Mouse (Mus musculus): Measurements from ENCODE around the gene Ndufa3.

The Ndufa3 gene

DNA sequence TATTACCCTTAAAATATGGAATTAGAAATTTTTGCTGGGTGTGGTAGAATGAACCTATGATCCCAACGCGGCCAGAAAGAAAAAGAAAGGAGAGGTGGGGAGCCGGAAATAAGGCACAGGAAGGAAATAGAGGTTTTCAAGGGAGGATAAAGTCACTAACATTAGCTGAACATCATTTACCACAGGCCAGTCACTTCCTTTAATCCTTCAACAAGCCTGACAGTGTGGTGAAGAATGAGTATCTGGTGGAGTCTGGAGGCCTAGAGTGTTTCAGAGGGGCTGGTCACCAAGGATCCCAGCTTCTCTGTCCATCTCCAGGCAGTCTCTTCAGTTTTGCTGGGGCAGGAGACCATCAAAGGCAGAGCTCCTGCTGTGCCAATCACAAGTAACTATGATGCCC lies 6.7 kb upstream of the Ndufa3 start:
- no peak for DNase-seq (ENCODE audit: low spot score)

DNA sequence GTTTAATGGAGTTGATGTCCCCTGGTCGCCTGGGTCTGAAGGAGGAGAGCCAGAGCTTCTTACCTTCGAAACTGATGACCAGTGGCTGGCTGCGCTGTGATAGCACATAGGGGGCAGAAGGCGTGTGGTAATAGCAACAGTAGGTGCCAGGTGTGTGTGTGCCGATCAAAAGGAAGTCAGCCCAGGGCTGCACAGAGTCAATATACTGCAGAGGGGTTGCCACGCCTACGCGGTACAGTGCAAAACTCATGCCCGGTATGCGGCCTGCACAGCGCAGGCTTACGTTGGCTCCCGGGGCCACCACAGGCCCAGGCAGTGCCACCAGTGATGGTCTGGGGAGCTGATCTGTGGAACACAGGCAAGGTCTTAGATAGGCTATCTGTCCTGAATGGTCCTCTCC lies 6.2 kb upstream of the Ndufa3 start:
- no peak for DNase-seq (ENCODE audit: low spot score)

DNA sequence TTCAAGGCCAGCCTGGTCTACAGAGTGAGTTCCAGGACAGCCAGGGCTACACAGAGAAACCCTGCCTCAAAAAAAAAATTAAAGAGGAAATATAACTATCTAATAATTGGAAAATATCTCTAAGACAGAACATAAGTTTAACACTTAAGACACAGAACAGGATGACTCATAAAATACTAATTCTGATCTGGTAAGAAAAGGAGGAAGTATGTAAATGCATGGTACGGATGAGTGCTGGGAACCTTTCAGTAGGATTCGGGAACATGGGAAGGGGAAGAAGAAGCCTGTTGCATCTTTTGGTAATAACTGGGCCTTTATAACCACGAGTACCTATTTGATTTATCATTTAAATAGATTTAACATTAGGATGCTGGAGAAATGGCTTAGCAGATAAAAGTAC lies 3.2 kb upstream of the Ndufa3 start:
- no peak for DNase-seq (ENCODE audit: low spot score)

DNA sequence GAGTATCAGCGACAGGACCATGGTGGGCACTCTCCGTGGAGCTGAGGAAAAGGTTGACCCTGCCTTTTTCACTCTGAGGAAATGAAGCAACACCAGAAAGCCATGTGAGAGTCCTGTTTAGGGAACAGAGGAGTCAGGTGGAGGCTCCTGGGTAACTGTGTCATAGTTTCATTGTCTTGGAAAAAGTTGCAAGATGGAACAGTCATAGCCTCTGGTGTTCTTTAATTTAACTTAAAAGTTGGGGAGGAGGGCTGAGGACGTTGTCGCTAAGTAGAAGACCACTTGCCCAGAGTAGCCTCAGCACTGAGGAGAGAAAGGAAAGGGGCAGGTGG lies 1.1 kb upstream of the Ndufa3 start, which contains the start of gene Oscar:
Oscar (minus strand) TSS at position 101 of the 332 bp plus-strand sequence.
- DNase-seq (ENCODE audit: low spot score): no peak

DNA sequence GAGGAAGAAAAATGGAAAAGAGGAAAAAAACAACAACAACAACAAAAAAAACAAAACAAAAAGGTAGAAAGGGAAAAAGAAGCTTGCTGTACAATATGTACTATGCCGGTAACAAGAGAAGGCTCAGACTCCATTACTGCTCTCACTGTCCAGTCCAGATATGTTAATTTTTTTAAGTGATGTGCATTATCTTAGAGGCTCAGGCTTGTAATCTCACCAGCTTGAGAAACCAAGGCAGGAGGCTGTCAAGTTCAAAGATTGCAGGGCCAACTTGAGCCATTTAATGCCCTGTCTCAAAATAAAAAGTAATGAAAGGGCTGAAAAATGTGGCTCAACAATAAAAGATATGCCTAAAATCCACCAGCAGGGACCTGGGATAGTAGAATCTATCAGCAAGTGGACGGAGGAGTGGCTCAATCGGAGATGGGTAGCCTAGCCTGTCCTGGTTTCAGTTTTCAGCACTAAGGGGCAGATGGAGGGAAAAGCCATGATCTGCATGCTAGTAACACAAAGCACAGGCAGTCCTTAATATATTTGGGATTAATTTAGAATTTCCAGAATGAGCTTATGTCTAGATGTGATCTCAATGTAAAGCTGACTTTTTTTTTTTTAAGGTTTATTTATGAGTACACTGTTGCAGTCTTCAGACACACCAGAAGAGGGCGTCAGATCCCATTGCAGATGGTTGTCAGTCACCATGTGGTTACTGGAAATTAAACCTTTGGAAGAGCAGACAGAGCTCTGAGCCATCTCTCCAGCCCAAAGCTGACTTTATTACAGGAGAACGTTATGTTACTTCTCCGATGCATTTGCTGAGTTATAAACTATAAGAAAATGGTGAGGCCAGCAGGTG lies 558 bp upstream of the Ndufa3 start:
- no peak for DNase-seq (ENCODE audit: low spot score)

DNA sequence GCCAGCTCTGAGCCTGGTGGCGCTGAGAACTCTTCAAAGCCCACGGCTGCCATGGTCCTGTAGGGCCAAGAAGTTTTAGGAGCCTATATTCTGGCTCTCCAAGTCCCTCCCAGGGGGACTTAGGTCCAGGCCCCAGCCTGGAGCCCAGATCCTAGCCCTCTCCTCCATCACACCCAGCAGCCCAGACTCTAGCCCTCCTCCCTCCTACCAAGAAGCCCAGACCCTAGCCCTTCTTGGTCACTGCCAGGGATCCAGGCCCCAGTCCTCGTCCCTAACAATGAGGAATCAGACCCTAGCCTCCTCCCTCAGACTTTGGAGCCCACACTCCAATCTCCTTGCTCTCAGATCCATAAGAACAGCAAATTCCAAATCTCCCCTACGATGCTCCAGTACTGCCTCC lies 11.9 kb downstream of the Ndufa3 start:
- no peak for DNase-seq (ENCODE audit: low spot score)

DNA sequence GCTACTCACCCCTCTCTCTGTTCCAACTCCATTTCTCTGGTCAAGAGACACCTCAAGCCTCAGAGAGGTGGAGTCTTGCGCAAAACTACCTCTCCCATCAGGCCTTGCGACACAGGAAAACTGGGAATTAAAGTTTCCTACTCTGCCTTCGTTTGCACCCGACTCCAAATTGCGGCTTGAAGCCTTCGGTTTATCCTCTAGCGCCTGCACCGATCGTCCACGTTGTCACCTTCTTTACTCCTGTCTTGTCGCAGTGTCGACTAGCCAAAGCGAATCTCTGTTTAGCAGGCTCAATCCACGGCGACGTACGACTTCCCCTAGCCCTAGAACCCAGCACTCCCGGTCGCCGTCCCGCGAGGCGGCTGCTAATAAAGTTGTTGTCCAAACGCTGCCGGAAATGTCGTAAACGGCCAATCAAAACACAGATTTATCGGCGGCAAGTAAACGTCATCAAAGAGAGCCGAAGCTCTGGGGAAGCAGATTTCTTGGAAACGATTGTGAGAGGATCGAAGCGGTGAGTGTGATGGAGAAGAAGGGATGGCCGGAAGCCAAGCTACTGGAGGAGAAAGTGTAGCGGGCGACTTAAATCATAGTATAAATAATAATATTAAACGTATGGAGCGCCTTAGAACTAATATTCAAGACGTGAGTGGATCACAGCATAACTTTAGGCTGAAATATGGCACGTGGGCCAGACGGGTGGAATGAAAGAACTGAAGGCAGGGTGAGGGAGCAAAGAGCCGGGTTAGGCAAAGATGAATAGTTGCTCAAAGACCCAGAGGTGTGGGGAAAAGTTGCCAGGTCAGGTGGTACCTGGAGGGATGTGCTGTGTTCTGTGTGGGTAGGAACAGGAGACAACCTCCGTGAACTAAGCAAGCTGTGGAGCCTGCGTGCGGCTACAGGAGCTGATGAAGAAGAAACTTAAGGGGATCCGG lies 12.6 kb downstream of the Ndufa3 start, which contains the start of the genes Tfpt and Prpf31:
Tfpt (minus strand) TSS at position 387 of the 935 bp plus-strand sequence.
Prpf31 (plus strand) TSS at position 443 of the 935 bp plus-strand sequence.
- peak; percentile 88 for DNase-seq (ENCODE audit: low spot score)

DNA sequence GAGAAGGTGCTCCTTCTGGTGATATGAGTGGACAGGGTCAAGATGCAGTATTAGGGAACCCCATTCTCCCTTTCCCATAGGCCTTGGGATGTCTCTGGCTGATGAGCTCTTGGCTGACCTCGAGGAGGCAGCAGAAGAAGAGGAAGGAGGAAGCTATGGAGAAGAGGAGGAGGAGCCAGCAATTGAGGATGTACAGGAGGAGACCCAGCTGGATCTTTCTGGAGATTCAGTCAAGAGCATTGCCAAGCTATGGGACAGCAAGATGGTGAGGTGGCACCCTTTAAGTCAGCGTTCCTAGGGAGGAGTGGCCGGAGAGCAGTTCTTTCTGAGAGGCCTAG lies 13.3 kb downstream of the Ndufa3 start:
- no peak for DNase-seq (ENCODE audit: low spot score)

DNA sequence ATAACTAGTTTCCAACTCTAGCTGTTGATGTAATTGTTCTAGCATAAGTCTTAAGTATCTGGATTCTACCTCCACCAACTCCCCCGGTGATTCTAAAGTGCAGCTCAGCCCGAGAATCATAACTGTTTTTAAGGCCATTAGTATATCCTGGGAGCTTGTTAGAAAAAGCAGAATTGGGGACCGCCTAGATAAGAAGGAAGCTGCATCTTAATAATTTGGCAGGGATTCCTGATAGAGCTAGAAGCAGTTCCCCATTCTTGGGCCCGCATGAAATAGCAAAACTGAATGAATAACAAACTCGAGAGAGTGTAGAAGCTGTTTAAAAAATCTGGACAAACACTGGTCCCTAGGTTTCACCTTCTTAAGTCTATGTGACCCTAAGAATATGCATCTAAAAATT lies 26.2 kb downstream of the Ndufa3 start:
- DNase-seq (ENCODE audit: low spot score): no peak

DNA sequence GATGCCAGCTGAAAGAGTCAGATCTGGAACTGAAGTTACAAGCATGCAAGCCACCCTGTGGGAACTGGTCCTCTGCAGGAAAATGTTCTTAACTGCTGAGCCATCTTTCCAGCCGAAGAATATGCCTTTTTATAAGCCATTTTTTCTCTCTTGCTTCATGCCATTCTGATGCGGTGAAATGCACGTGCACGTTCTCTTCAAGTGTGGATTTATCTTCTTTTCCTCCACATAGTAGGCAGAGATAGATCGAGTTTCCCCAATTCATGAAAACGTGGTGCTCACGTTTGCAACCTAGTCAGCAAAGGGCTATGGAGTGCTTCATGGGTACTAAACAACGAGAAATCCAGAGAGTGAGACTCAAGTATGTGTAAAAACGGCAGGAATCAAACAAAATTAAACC lies 26.7 kb downstream of the Ndufa3 start:
- no peak for DNase-seq (ENCODE audit: low spot score)

DNA sequence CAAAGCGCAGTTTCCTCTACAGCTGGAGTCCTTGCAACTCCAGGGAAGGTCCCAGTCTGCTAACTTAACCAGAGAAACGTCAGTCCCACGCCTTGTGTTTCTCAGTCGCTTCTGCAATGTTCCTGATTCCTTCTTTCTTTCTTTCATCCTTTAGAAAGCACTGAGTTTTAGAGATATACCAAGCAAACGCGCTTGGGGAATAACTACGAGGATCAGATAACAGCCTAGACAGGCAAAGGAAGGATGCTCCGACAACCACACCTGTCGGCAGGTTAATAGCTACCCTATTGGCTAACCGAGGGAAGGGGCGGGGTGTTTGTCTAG lies 27.1 kb downstream of the Ndufa3 start:
- DNase-seq (ENCODE audit: low spot score): peak; percentile 82

DNA sequence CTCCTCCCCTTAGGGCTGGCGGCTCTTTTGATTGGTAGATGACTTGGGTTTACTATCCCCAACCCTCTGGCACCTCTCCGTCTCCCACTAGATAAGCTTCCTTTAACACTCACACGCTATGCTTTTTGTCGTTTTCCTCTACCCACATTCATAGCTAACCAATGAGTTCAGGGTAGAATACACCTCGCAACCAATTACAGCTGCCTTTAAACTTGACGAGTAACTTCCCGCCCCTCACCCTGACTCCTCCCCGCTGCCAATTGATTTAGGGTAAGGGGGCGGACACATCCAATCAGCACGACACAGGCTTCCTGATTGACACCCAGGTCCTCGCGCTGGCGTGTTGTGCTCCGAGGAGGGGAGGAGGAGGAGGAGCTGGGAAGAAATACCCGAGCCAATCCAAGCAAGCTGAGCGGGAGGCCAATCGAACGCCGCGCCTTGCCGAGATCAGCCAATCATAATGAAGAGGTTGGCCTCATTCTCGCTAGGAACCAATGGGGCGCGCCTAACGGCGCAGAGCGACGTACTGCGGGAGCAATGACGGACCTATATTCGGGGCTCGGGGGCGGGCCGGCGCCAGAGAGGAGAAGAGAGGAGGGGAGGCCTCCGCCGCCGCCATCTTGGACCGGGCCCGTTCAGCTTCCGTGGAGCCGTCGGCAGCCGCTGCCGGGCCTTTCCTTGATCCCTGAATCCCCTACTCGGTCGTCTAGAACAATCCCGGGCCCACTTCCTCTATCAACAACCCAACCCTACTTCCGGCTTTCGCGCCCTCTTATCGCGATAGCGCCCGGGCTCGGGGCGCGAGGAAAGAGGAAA lies 27.7 kb downstream of the Ndufa3 start, which contains the start of gene Cnot3:
Cnot3 (plus strand) TSS at position 597 of the 816 bp plus-strand sequence.
- peak; percentile 96 for DNase-seq (ENCODE audit: low spot score)

DNA sequence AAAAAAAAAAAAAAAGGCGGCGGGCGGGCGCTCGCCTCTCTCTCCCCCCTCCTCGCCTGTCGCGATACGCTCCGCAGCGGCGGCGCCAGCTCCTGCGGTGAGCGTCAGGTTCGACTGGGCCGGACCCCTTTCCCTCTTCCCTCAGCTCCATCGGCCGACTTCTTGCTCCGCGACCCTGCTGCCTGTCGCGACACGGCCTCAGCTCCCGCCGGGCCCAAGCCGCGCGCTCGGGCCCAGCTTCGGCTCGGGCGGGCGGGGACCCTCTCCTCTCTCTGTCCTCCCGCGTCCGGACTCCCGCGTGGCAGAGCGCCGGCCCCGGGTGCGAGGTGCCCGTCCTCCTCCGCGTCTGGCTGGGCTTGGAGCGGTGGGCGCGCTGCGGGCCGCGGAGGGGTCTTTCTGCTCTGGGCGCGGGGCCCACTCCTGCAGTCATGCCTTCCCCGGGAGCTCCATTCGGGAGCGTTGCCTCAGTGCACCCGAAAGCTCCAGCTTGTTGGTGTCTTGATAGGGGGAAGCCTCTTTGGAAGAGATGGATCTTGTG lies 28.4 kb downstream of the Ndufa3 start:
- no peak for DNase-seq (ENCODE audit: low spot score)

DNA sequence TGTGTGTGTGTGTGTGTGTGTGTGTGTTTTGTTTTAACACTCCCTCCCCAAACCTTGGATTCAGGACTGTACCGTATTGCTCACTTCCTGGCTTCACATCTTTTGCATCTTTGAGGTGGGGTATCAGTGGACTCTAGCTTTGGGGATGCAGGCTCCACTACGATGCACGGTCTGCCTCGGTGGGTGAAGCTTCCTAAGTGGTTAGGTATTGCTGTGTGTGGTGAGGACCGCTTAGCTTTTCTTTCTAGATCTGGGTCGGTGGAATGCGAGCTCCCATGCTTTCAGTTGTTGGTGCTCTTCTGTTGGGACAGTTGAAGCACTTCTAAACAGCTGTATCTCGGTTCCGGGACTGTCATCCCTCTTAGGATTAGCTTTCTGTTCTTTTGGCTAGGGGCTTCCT lies 29.0 kb downstream of the Ndufa3 start:
- no peak for DNase-seq (ENCODE audit: low spot score)

DNA sequence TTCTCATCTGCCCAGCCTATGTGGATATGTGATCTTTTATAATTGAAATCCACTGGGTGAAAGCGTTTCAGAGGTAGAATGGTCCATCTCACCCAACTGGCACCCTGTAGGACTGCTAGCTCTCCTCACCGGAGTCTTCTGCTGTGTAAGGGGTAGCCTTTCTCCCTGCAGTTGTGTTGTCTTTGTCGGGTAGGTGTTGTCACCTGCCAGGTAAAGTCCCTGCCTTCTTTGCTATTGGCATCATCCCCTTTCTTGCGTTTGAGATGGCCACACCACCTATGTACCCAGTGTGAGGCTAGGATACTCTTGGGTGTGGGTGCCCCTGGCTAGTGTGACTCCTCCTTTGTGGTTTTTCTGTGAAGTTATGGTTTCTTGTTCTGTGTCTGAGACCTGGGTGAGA lies 29.5 kb downstream of the Ndufa3 start:
- no peak for DNase-seq (ENCODE audit: low spot score)

DNA sequence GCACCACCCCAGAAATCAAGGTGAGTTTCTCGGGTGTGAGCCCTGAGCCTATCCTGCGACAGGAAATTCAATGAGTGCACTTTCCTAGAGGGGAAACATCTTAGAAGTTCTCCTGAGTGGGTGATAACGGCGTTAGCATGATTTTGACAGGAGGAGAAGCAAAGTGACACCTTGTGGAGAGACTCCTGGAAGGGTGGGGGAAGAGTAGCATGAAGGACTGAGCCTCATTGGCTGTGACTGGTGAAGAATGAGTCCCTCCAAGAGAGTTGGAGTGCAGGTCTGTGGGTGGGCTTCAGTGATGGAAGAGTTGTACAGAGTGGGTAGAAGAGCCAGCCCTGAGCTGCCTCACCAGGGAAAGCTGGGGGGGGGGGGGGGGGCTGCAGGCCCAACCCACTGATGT lies 39.8 kb downstream of the Ndufa3 start:
- no peak for DNase-seq (ENCODE audit: low spot score)

DNA sequence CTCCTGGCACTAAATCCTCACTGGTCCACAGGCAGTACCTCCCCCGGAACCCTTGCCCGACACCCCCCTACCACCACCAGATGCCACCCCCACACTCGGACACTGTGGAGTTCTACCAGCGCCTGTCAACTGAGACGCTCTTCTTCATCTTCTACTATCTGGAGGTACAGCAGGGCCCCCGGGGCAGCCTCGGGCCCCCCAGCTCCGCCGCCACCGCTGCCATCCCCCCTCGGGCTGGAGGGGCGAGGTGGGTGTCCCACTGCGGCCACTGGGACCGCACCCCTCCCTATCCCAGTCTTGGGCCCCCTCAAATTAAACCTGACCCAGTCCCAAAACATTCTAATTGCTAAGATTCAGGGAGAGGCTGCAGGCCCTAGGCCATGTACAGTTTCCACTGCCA lies 41.4 kb downstream of the Ndufa3 start:
- DNase-seq (ENCODE audit: low spot score): no peak

DNA sequence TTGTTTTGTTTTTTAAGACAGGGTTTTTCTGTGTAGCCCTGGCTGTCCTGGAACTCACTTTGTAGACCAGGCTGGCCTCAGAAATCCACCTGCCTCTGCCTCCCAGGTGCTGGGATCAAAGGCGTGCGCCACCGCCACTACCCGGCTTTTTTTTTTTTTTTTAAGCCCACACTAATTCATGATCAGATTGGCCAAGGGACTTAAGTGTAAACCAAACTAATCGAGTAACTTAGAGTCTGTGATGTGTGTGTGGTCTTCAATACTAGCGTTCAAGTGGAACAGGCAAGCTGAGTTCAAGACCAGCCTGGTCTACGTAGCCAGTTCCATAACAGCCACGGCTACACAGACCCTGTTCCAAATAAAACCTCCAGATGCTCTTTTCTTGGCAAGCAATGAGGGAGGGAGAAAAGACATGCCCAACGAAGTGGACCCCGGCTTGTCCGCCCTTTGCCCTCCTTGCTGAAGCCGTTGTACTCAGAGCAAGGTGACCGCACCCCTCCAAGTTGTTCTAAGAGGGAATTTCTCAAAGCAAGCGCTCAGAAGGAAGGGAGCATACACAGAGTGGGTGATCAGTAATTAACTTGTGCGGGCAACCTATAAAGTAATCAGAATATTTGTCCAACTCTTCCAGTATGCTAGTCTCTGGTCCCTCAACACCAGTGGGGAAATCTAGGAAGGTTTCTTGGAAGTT lies 47.5 kb downstream of the Ndufa3 start:
- DNase-seq (ENCODE audit: low spot score): no peak

DNA sequence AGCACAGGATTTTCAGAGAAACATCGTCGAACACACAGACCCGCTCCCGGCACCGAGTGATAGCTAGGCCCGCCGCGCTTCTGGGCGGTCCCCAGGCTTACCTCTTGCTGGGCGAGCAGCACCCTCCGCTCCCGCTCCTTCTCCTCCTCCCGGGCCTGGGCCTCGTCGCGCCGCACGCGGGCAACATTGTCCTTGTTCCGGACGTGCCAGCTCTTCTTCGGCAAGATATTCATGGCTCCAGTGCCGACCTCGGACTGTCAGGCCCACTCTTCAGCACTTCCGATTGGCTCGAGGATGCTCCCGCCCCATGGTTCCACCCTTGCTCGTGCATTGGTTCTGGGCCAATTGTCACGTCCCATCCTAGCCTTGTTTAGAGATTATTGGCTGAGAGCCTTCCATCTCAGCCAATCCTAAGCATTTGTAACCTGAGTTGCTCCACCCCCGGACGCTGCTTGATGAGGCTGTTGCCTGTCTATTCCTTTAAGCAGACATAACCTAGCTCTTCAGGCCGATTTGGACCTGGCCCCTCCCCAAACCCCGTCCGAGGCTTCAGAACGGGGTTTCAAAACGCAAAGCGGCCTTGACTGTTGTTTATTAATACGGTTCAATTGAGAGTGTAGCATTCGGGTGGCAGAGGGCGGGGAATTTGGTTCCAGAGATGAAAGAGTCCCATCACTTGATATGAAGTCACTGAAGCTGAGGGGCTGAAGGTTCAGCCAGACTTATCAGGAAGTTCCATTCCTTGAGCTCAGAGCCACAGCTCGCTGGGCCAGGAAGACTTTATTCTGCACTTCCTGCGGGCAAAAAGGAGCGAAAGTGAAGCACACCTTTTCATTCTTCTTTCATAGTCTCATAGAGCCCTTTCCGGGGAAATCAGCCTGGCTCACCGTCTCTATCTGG lies 48.3 kb downstream of the Ndufa3 start, which contains the start of gene Leng1:
Leng1 (minus strand) TSS at position 626 of the 900 bp plus-strand sequence.
- DNase-seq (ENCODE audit: low spot score): peak; percentile 92

DNA sequence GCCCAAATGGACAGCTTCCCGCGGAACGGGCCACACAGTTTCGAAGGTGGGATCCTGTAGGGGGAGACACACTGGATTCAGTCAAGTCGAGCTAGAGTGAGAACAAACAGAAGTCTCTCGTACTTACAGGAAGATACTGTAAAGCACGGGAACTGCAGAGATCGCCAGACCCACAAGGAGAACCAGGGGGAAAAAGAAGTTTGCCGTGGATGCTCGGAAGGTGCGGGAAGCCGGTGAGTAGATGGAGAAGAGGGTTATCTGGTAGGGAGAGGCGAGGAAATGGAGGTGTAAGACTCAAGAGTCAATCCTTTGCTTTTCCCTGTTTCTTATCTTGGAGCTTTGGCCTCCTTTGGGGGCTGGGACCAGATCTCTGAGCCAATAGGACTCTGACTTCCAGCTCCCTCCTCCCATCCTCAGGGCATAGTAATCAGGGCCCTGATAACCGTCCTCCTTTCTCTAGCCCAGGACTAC lies 49.8 kb downstream of the Ndufa3 start:
- DNase-seq (ENCODE audit: low spot score): no peak

All from ovary, postnatal 36 days (tissue).